Mouse (Mus musculus) ovary, adult 18-20 months (tissue): Measurements from ENCODE around the gene Dpm1.

ENCODE experiments used
- DNase-seq: peaks from one replicate; pipeline ENCODE4 v3.0.0; 2022; ENCODE audit warnings: low spot score, mixed read lengths

Dpm1 gene

GRCm38 (mm10) chr2:168166750-168167460 lies 63.5 kb downstream of the Dpm1 start:
- DNase-seq: no peak

- no peak for DNase-seq
Observed at GRCm38 (mm10) chr2:168161978-168162377, 68.4 kb downstream of the Dpm1 start.

- no peak for DNase-seq
Observed at GRCm38 (mm10) chr2:168161514-168161971, 68.8 kb downstream of the Dpm1 start.

GRCm38 (mm10) chr2:168160370-168160930 lies 69.9 kb downstream of the Dpm1 start:
- no peak for DNase-seq
